Mouse (Mus musculus): ENCODE results near the gene Prkca.

- TF ChIP-seq POLR2A (IDR thresholded peaks at IDR 0.05; ENCODE audit: borderline replicate concordance, insufficient read depth, low read length) (no peak), CTCF (IDR thresholded peaks at IDR 0.05; ENCODE audit: borderline replicate concordance, insufficient read depth, low read depth, low read length) (no peak)
Observed at GRCm38 (mm10) chr11:108236754-108237428, 106.8 kb downstream of the Prkca start.

Data from cerebellum, adult 2 months (tissue).